Mouse (Mus musculus) left cerebral cortex, adult 2 months (tissue): ENCODE measurements at regions not wholly inside any gene's neighbourhood (a gene's known extent, or its start where the extent isn't known, plus 50 kb on each side); places are given as distances from the start of the nearest gene placed in this dataset.

Experiments
- DNase-seq, 2 experiments: peaks; one replicate each; pipeline ENCODE4 v3.0.0; 2021 to 2022; ENCODE audit warnings: low spot score in 2 of 2, mixed read lengths in 1 of 2; ENCODE audit errors: extremely low spot score in 1 of 2
- H3K27ac ChIP-seq: fragments of 200-600 bp; 2 replicates; pipeline ENCODE4 v1.8.1; 2022
- H3K4me3 ChIP-seq: fragments of 200-600 bp; 2 replicates; pipeline ENCODE4 v1.8.1; 2022
- CTCF ChIP-seq: fragments of 200-600 bp; IDR thresholded peaks from 2 replicates; pipeline ENCODE4 v1.8.1; 2022; ENCODE audit warnings: antibody characterized with exemption, mild to moderate bottlenecking, moderate library complexity
- intact Hi-C: fragments of 180-260 bp; cut with DNase I; formaldehyde crosslinking; loops from one replicate; pipeline ENCODE4 v1.15.1; 2025

DNA sequence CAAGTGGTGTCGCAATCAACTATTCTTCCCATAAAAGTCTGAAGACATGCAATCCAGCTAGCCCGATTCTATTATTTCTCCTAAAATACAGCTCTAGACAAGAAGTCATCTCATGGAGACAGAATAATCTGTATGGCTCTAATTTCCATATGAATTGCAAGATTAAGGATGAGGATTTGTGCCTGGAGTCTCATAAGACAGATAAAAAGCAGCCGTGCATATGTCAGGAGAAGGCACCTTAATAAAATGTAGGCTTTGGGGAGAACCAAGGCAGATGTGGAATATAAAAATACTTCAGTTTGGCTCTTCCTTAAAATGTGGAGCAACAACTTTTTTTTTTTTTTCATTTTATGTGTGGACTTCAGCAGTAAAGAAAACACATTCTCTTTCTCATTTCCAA, 876.8 kb downstream of the Hace1 start:
- no peak for TF ChIP-seq CTCF
- intact Hi-C loops, result no loop called here
- Histone ChIP-seq H3K27ac (no peak overlapping the region), H3K4me3 (no peak overlapping the region)
- no peak for DNase-seq

DNA sequence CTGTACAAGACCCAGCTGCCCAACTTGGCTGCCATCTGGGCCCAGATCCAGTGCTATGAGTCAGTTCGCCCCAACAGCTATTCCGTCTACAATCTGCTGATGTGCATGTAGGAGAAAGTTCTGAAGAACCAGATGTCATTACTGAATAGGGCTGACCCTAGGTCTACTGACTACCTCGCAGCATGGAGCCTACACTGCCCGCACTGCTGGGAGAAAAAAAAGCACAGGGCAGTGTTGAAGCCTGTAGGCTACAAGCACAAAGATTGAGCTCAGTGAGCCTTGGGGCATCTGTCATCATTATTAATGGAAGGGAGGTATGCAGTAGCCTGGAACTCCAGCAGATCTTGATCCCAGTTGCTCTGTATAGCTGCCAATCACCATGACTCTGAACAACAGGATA, 881.1 kb downstream of the Hace1 start:
- no peak for DNase-seq

DNA sequence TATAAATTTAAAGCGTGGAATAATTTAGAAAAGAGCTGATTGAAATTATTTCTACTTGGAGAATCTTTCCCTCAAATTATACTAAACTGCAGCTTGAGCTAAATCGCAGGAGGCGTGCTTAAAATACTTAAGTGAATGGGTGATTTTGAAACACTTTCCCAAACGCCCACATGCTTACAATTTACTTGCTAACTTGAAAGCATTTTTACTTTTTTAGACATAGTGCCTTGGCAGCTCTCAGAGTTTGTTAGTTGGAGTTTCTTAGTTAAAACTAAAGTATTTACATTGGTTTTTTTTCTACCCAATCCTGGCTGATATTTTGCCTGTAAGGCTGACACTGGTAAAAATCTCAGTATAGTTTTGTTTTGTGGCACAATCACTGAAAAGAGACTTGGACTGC, 906.0 kb downstream of the Hace1 start:
- TF ChIP-seq CTCF, result no peak
- Histone ChIP-seq H3K4me3 (no peak overlapping the region), H3K27ac (no peak overlapping the region)
- no peak for DNase-seq
- intact Hi-C loops, result loop anchor here (5.0 kb wide), 1 partner anchor 281 kb away; no protein-coding TSS in a partner anchor

More for the DNA sequence above, 881.1 kb downstream of the Hace1 start:
- intact Hi-C loops, result no loop called here
- no peak for TF ChIP-seq CTCF
- no peak overlapping the region for H3K27ac ChIP-seq
- H3K4me3 ChIP-seq, result no peak overlapping the region
